Mouse (Mus musculus) embryonic facial prominence, embryonic 10.5 days (tissue): ENCODE data around the gene Idh2. TPM values are rescaled to one million over a fixed set of nuclear protein-coding genes. Genes with fewer than 3 reads are reported as not detected.
"Not testable (repeated sequence)": the region's sequence is repeated elsewhere in the genome, so short reads cannot be mapped to it uniquely, and the experiment has no call there.

Experiments used
- DNase-seq: peaks from one replicate; pipeline ENCODE4 v3.0.0-alpha.2; 2017; ENCODE audit warnings: low spot score
- H3K27ac ChIP-seq: fragments of 300-500 bp; sonication (generic); replicated peaks from 2 replicates; pipeline ENCODE4 v1.5.1; 2016; ENCODE audit warnings: mild to moderate bottlenecking
- H3K27me3 ChIP-seq: fragments of 300-500 bp; sonication (generic); replicated peaks from 2 replicates; pipeline ENCODE4 v1.6.1; 2016; ENCODE audit warnings: low read depth, mild to moderate bottlenecking; ENCODE audit not compliant: poor library complexity, severe bottlenecking
- H3K36me3 ChIP-seq: fragments of 300-500 bp; sonication (generic); replicated peaks from 2 replicates; pipeline ENCODE4 v1.6.1; 2016; ENCODE audit warnings: mild to moderate bottlenecking, moderate library complexity
- H3K4me1 ChIP-seq: fragments of 300-500 bp; sonication (generic); 2 replicates; pipeline ENCODE4 v1.6.1; 2016
- H3K4me3 ChIP-seq: fragments of 300-500 bp; sonication (generic); 2 replicates; pipeline ENCODE4 v1.5.1; 2016; ENCODE audit warnings: mild to moderate bottlenecking, moderate library complexity
- H3K9me3 ChIP-seq: fragments of 300-500 bp; sonication (generic); 2 replicates; pipeline ENCODE4 v1.6.1; 2016; ENCODE audit warnings: mild to moderate bottlenecking
- WGBS: fragments of 180-500 bp; shearing (Covaris S2); methylation state at CpG from one replicate; pipeline ENCODE4 v1.1.7; 2016; 5-methylcytosine and 5-hydroxymethylcytosine counted together
- polyA plus RNA-seq: library from polyadenylated mRNA; unstranded; fragments of >200 nt; fragmentation: Nextera tagmentation; extraction: Ambion mirVana; gene quantifications from 2 replicates; pipeline ENCODE4 v1.2.1, GENCODE M21; 2016

Gene Idh2
- polyA plus RNA-seq, 1 experiment from 2014 or later, result 522 TPM

DNA sequence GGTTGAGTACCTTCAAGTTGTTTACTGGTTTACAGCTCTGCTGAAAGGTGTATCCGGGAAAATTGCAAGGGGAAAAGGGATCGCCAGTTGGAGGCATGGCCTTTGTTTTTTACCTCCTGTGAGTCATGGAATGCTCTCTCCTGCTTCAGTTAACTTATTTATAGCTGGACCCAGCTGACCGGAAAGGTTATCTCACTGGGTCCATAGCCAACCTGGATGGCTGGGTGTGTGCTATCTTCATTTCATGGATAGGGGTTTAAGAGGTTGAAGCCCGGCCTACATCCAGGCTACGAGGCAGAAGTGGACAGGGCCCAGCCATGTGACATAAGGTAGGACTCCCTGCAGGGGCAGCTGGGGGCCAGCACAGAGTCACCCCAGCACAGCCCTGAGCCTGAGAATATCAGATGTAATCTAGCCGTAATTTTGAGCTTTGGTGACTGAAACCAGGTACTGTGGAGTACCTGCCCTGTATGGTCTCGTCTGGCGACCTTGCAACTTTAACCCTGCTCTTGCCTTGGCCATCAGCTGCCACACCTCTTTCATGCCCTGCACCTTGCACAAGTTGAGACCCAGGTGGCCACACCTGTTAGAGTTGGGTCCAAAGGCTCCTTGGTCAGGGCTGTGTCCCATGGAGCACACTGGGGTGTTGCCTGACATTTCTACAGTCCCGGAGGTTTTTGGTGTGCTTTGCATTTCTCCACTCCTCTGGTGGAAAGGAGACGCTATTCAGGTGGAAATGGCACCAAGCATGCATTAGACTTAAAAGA lies 55.0 kb downstream of the Idh2 start:
- peak overlapping the region; percentile 78 for H3K27ac ChIP-seq
- WGBS, result 86% methylated on average over 10 of the region's 10 CpGs
- no peaks in the 10 kb centered on the region for H3K27me3 ChIP-seq
- no peaks in the 10 kb centered on the region for H3K9me3 ChIP-seq
- DNase-seq, result no peak
- H3K4me1 ChIP-seq, result peaks cover 98% of the 10 kb centered on the region
- no peak overlapping the region for H3K4me3 ChIP-seq
- peaks cover 3% of the 10 kb centered on the region; the same call in 1 of the 2 replicates for H3K36me3 ChIP-seq

GRCm38 (mm10) chr7:80059064-80059838 lies 55.9 kb downstream of the Idh2 start:
- Histone ChIP-seq H3K27ac (peak overlapping the region; percentile 78), H3K27me3 (no peaks in the 10 kb centered on the region), H3K4me1 (peaks cover 92% of the 10 kb centered on the region), H3K36me3 (peaks cover 5% of the 10 kb centered on the region), H3K4me3 (no peak overlapping the region), H3K9me3 (no peaks in the 10 kb centered on the region)
- no peak for DNase-seq
- 73% methylated on average over 13 of the region's 13 CpGs for WGBS

GRCm38 (mm10) chr7:80058405-80059063 lies 56.7 kb downstream of the Idh2 start:
- Histone ChIP-seq H3K9me3 (no peaks in the 10 kb centered on the region), H3K4me3 (no peak overlapping the region), H3K27me3 (no peaks in the 10 kb centered on the region), H3K36me3 (peaks cover 12% of the 10 kb centered on the region), H3K27ac (peak overlapping the region; percentile 78), H3K4me1 (peaks cover 87% of the 10 kb centered on the region)
- WGBS, result 78% methylated on average over 4 of the region's 4 CpGs
- DNase-seq, result no peak

DNA sequence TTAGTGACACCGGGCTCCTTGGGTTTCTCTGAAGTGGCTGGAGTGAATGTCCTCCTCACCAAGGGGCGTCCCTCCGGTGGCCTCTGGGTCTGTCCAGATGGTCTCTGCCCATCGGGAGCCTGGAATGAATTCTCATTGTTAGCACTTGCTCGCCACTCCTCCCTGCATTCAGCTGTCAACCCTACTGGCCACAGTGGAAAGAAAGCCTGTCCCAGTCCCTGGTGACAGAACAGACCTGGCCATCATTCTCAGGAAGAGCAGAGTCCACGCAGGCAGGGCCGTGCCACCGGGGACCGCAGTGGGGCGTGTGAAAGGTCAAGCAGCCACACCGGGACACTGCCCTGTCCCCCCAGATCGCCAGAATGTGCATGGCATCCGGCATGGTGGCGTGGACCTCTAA lies 57.4 kb downstream of the Idh2 start:
- H3K27me3 ChIP-seq, result no peaks in the 10 kb centered on the region
- peaks cover 20% of the 10 kb centered on the region for H3K36me3 ChIP-seq
- H3K27ac ChIP-seq, result peak overlapping the region; percentile 78
- H3K9me3 ChIP-seq, result no peaks in the 10 kb centered on the region
- no peak for DNase-seq
- H3K4me1 ChIP-seq, result peaks cover 82% of the 10 kb centered on the region
- H3K4me3 ChIP-seq, result no peak overlapping the region
- 41% methylated on average over 14 of the region's 14 CpGs for WGBS

DNA sequence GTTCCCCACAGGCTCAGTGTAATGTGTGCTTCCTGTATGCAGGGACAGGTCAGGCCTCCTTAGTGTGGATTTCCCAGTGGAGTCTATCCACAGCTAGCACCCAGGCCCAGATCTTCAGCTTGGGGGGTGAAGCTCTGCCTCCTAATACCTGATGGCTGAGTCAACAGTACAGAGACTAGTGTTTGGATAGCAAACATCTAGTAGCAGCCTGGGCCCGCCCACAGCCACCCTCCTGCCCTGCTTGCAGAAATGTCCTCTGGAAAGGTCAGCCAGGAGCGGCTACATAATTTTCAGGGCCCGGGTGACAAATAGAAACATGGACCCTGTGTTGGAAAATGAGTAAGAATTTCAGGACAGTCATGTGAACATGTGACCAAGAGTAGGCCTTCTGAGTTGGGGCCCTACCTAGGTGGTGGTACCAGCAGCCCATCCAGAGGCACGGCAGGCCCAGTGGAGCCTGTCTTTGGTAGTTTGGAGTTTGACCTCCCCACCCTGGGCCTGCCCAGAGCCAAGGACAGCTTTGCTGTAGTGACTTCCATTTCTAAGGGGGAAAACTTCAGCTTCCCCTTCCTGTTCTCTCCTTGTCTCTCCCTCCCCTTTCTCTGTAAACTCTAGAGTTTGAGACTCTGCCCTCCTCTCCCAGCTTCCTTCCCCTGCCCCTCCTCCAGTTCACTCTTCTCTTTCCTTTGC lies 58.0 kb downstream of the Idh2 start:
- Histone ChIP-seq H3K4me1 (peaks cover 81% of the 10 kb centered on the region), H3K4me3 (peak overlapping the region; percentile 13; the same call in 1 of the 2 replicates), H3K36me3 (peaks cover 21% of the 10 kb centered on the region)

GRCm38 (mm10) chr7:80055781-80056180 lies 59.4 kb downstream of the Idh2 start:
- Histone ChIP-seq H3K4me3 (no peak overlapping the region), H3K27ac (no peak overlapping the region), H3K4me1 (peaks cover 77% of the 10 kb centered on the region), H3K27me3 (no peaks in the 10 kb centered on the region), H3K9me3 (no peaks in the 10 kb centered on the region), H3K36me3 (peaks cover 21% of the 10 kb centered on the region)
- DNase-seq, result no peak
- 86% methylated on average over 12 of the region's 12 CpGs for WGBS

More for the DNA sequence above, 58.0 kb downstream of the Idh2 start:
- Histone ChIP-seq H3K9me3 (no peaks in the 10 kb centered on the region), H3K27me3 (no peaks in the 10 kb centered on the region), H3K27ac (peak overlapping the region; percentile 78)
- WGBS, result 67% methylated on average over 4 of the region's 4 CpGs
- DNase-seq, result no peak

- no peak for DNase-seq
These were observed 62.0 kb downstream of the Idh2 start for GRCm38 (mm10) chr7:80053147-80053546.

DNA sequence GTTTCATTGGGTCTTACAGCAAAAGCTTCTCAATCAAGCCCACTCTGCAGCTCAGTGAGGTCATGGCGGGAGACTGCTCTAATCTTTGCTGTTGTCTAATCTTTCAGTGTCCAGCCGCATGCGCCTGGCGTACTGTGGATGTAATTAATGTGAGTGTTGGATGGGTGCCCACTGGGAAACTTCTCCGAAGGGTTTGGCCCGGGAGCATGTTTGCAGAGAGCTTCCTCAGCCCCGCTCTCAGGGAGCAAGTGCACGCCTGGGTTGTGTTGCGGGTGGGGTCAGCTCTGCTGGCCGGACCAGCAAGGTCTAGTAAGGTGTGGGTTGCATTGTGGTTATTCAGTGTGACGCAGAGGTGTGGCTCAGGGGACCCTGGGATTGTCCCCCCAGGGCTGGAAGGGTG lies 62.9 kb downstream of the Idh2 start:
- Histone ChIP-seq H3K27ac (no peak overlapping the region; the same call in 1 of the 2 replicates), H3K4me1 (peaks cover 59% of the 10 kb centered on the region), H3K9me3 (no peaks in the 10 kb centered on the region), H3K27me3 (no peaks in the 10 kb centered on the region), H3K36me3 (peaks cover 17% of the 10 kb centered on the region), H3K4me3 (no peak overlapping the region)
- no peak for DNase-seq
- 90% methylated on average over 11 of the region's 11 CpGs for WGBS

More at GRCm38 (mm10) chr7:80053147-80053546, 62.0 kb downstream of the Idh2 start:
- H3K4me3 ChIP-seq, result no peak overlapping the region
- H3K4me1 ChIP-seq, result peaks cover 62% of the 10 kb centered on the region
- no peaks in the 10 kb centered on the region for H3K9me3 ChIP-seq
- no peak overlapping the region for H3K27ac ChIP-seq
- H3K27me3 ChIP-seq, result no peaks in the 10 kb centered on the region
- WGBS, result 92% methylated on average over 9 of the region's 9 CpGs
- H3K36me3 ChIP-seq, result peaks cover 21% of the 10 kb centered on the region

GRCm38 (mm10) chr7:80051835-80052234 lies 63.4 kb downstream of the Idh2 start:
- Histone ChIP-seq H3K36me3 (peaks cover 17% of the 10 kb centered on the region), H3K27me3 (no peaks in the 10 kb centered on the region), H3K4me1 (peaks cover 59% of the 10 kb centered on the region), H3K4me3 (no peak overlapping the region), H3K9me3 (no peaks in the 10 kb centered on the region), H3K27ac (no peak overlapping the region)
- WGBS, result 82% methylated on average over 6 of the region's 6 CpGs
- no peak for DNase-seq

GRCm38 (mm10) chr7:80050382-80050781 lies 64.8 kb downstream of the Idh2 start:
- not testable (repeated sequence) for H3K27ac ChIP-seq, DNase-seq, H3K4me3 ChIP-seq, H3K27me3 ChIP-seq, H3K9me3 ChIP-seq
- H3K4me1 ChIP-seq, result peaks cover 50% of the 10 kb centered on the region
- WGBS, result 94% methylated on average over 1 of the region's 1 CpGs
- H3K36me3 ChIP-seq, result peaks cover 17% of the 10 kb centered on the region

DNA sequence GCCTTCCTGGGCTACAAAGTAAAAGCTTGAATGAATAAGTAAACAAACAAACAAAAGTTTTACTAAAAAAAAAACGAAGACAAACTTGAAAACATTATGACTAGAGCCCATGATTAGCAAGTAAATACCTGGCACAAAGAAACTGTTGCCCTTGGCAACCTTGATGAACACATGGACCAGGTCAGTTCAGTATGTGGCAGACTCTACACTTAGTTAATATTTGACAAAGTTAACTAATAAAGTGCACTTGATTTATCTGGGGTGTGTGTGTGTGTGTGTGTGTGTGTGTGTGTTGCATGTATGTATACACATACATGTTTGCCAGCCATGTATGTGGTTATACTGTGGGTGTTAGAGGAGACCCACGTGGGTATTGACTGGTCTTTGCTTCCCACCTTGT lies 65.4 kb downstream of the Idh2 start:
- H3K27ac ChIP-seq, result no peak overlapping the region
- WGBS, result 77% methylated on average over 2 of the region's 2 CpGs
- H3K9me3 ChIP-seq, result no peaks in the 10 kb centered on the region
- peaks cover 54% of the 10 kb centered on the region for H3K4me1 ChIP-seq
- H3K27me3 ChIP-seq, result no peaks in the 10 kb centered on the region
- DNase-seq, result no peak
- H3K4me3 ChIP-seq, result no peak overlapping the region
- H3K36me3 ChIP-seq, result peaks cover 17% of the 10 kb centered on the region

DNA sequence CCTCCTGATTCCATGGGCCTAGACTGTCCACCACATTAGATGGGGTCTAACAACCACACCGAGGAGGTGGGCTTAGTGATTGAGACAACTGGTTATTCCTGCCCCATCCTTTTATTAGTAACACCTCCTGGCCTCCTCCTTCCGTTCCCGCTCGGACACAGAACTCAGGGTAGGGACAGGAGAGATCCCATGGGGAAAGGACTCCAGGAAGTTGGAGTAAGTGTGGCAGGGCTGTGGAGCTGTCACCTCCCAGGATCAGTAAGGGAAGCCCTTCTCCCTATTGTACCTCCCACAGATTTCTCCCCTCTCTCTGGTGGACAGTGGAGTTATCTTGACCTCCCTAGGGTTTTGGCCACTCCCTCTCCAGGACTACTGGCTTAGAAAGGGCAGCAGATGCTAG lies 68.2 kb downstream of the Idh2 start:
- Histone ChIP-seq H3K4me1 (peaks cover 50% of the 10 kb centered on the region), H3K36me3 (peaks cover 15% of the 10 kb centered on the region), H3K27me3 (no peaks in the 10 kb centered on the region), H3K27ac (no peak overlapping the region), H3K4me3 (no peak overlapping the region), H3K9me3 (no peaks in the 10 kb centered on the region)
- WGBS, result 84% methylated on average over 4 of the region's 4 CpGs
- DNase-seq, result no peak
